Mouse (Mus musculus): ENCODE data around the gene Sdccag8. TPM values are rescaled to one million over a fixed set of nuclear protein-coding genes. Genes with fewer than 3 reads are reported as not detected.

Sdccag8 gene
- polyA plus RNA-seq, 1 experiment from 2014 or later = 8.6 TPM

GRCm38 (mm10) chr1:176991473-176991872 is 177.0 kb downstream of the Sdccag8 start:
- WGBS = 76% methylated on average over 4 of the region's 4 CpGs
- Histone ChIP-seq H3K27me3 (no peaks in the 10 kb centered on the region), H3K27ac (no peak overlapping the region), H3K4me3 (no peak overlapping the region), H3K9me3 (replicated peaks) (no peaks in the 10 kb centered on the region), H3K36me3 (no peaks in the 10 kb centered on the region), H3K4me2 (no peak overlapping the region), H3K4me1 (replicated peaks) (peaks cover 28% of the 10 kb centered on the region), H3K9ac (no peak overlapping the region)
- no peak for ATAC-seq (replicated peaks; ENCODE audit: insufficient number of reproducible peaks, insufficient read depth, low FRiP score, low read depth)

GRCm38 (mm10) chr1:176992517-176992916 is 178.1 kb downstream of the Sdccag8 start:
- no peak overlapping the region for H3K4me2 ChIP-seq
- H3K36me3 ChIP-seq = no peaks in the 10 kb centered on the region
- H3K4me3 ChIP-seq = no peak overlapping the region
- no peak overlapping the region for H3K27ac ChIP-seq
- H3K9me3 ChIP-seq (replicated peaks) = no peaks in the 10 kb centered on the region
- no peaks in the 10 kb centered on the region for H3K27me3 ChIP-seq
- ATAC-seq (replicated peaks; ENCODE audit: insufficient number of reproducible peaks, insufficient read depth, low FRiP score, low read depth) = no peak
- 84% methylated on average over 8 of the region's 8 CpGs for WGBS
- peaks cover 22% of the 10 kb centered on the region for H3K4me1 ChIP-seq (replicated peaks)
- H3K9ac ChIP-seq = no peak overlapping the region

GRCm38 (mm10) chr1:176993141-176994010 is 178.9 kb downstream of the Sdccag8 start:
- H3K27ac ChIP-seq = no peak overlapping the region

GRCm38 (mm10) chr1:176994087-176994486 is 179.6 kb downstream of the Sdccag8 start:
- WGBS = 45% methylated on average over 7 of the region's 7 CpGs
- ATAC-seq (replicated peaks; ENCODE audit: insufficient number of reproducible peaks, insufficient read depth, low FRiP score, low read depth) = no peak
- Histone ChIP-seq H3K27ac (no peak overlapping the region), H3K4me3 (no peak overlapping the region), H3K9me3 (replicated peaks) (no peaks in the 10 kb centered on the region), H3K36me3 (no peaks in the 10 kb centered on the region), H3K4me1 (replicated peaks) (peaks cover 21% of the 10 kb centered on the region), H3K9ac (no peak overlapping the region), H3K4me2 (no peak overlapping the region), H3K27me3 (no peaks in the 10 kb centered on the region)

More at GRCm38 (mm10) chr1:176993141-176994010, 178.9 kb downstream of the Sdccag8 start:
- WGBS = 63% methylated on average over 18 of the region's 18 CpGs
- no peaks in the 10 kb centered on the region for H3K27me3 ChIP-seq
- no peak overlapping the region for H3K4me3 ChIP-seq
- H3K9me3 ChIP-seq (replicated peaks) = no peaks in the 10 kb centered on the region
- H3K36me3 ChIP-seq = no peaks in the 10 kb centered on the region
- no peak for ATAC-seq (replicated peaks; ENCODE audit: insufficient number of reproducible peaks, insufficient read depth, low FRiP score, low read depth)
- no peak overlapping the region for H3K9ac ChIP-seq
- no peak overlapping the region for H3K4me2 ChIP-seq
- H3K4me1 ChIP-seq (replicated peaks) = peaks cover 21% of the 10 kb centered on the region

- ATAC-seq (replicated peaks; ENCODE audit: insufficient number of reproducible peaks, insufficient read depth, low FRiP score, low read depth) = no peak
- H3K27me3 ChIP-seq = no peaks in the 10 kb centered on the region
- WGBS = 73% methylated on average over 11 of the region's 11 CpGs
- no peak overlapping the region for H3K9ac ChIP-seq
- no peaks in the 10 kb centered on the region for H3K36me3 ChIP-seq
- peaks cover 21% of the 10 kb centered on the region for H3K4me1 ChIP-seq (replicated peaks)
- H3K9me3 ChIP-seq (replicated peaks) = no peaks in the 10 kb centered on the region
- H3K4me3 ChIP-seq = no peak overlapping the region
- H3K27ac ChIP-seq = no peak overlapping the region
- H3K4me2 ChIP-seq = no peak overlapping the region
Observed at GRCm38 (mm10) chr1:176994707-176995418, 180.4 kb downstream of the Sdccag8 start.

GRCm38 (mm10) chr1:176995419-176995775 is 180.9 kb downstream of the Sdccag8 start:
- Histone ChIP-seq H3K4me2 (no peak overlapping the region), H3K36me3 (no peaks in the 10 kb centered on the region), H3K27me3 (no peaks in the 10 kb centered on the region), H3K4me1 (replicated peaks) (peaks cover 21% of the 10 kb centered on the region), H3K4me3 (no peak overlapping the region), H3K9me3 (replicated peaks) (no peaks in the 10 kb centered on the region), H3K27ac (no peak overlapping the region), H3K9ac (no peak overlapping the region)
- no peak for ATAC-seq (replicated peaks; ENCODE audit: insufficient number of reproducible peaks, insufficient read depth, low FRiP score, low read depth)
- WGBS = 87% methylated on average over 4 of the region's 4 CpGs

- no peak for ATAC-seq (replicated peaks; ENCODE audit: insufficient number of reproducible peaks, insufficient read depth, low FRiP score, low read depth)
- Histone ChIP-seq H3K4me1 (replicated peaks) (peaks cover 21% of the 10 kb centered on the region), H3K4me2 (no peak overlapping the region), H3K36me3 (no peaks in the 10 kb centered on the region), H3K27ac (no peak overlapping the region), H3K9me3 (replicated peaks) (no peaks in the 10 kb centered on the region), H3K27me3 (no peaks in the 10 kb centered on the region), H3K4me3 (no peak overlapping the region), H3K9ac (no peak overlapping the region)
- 92% methylated on average over 3 of the region's 3 CpGs for WGBS
Observed at GRCm38 (mm10) chr1:176996166-176996565, 181.7 kb downstream of the Sdccag8 start.

GRCm38 (mm10) chr1:176996630-176997201 is 182.3 kb downstream of the Sdccag8 start:
- Histone ChIP-seq H3K36me3 (no peaks in the 10 kb centered on the region), H3K4me3 (peak overlapping the region; percentile 6; the same call in 1 of the 2 replicates), H3K9me3 (replicated peaks) (no peaks in the 10 kb centered on the region), H3K27ac (no peak overlapping the region), H3K4me2 (peak overlapping the region; percentile 51), H3K9ac (no peak overlapping the region; the same call in 1 of the 2 replicates), H3K4me1 (replicated peaks) (peaks cover 21% of the 10 kb centered on the region), H3K27me3 (no peaks in the 10 kb centered on the region)
- no peak for ATAC-seq (replicated peaks; ENCODE audit: insufficient number of reproducible peaks, insufficient read depth, low FRiP score, low read depth)
- WGBS = 37% methylated on average over 16 of the region's 16 CpGs

GRCm38 (mm10) chr1:176997254-176997653 is 182.8 kb downstream of the Sdccag8 start:
- 65% methylated on average over 6 of the region's 6 CpGs for WGBS
- no peak overlapping the region for H3K27ac ChIP-seq
- no peak overlapping the region; the same call in 1 of the 2 replicates for H3K9ac ChIP-seq
- no peaks in the 10 kb centered on the region for H3K27me3 ChIP-seq
- H3K9me3 ChIP-seq (replicated peaks) = no peaks in the 10 kb centered on the region
- no peaks in the 10 kb centered on the region for H3K36me3 ChIP-seq
- H3K4me2 ChIP-seq = peak overlapping the region; percentile 51
- H3K4me3 ChIP-seq = no peak overlapping the region
- H3K4me1 ChIP-seq (replicated peaks) = peaks cover 21% of the 10 kb centered on the region
- ATAC-seq (replicated peaks; ENCODE audit: insufficient number of reproducible peaks, insufficient read depth, low FRiP score, low read depth) = no peak

GRCm38 (mm10) chr1:176997711-176998689 is 183.5 kb downstream of the Sdccag8 start:
- Histone ChIP-seq H3K27me3 (no peaks in the 10 kb centered on the region), H3K4me2 (peak overlapping the region; percentile 51), H3K9me3 (replicated peaks) (no peaks in the 10 kb centered on the region), H3K4me1 (replicated peaks) (peaks cover 21% of the 10 kb centered on the region), H3K9ac (no peak overlapping the region), H3K27ac (no peak overlapping the region), H3K4me3 (0 out of 2 replicates have a peak overlapping the region, but pooled peaks have one; percentile 6), H3K36me3 (no peaks in the 10 kb centered on the region)
- WGBS = 57% methylated on average over 33 of the region's 33 CpGs
- no peak for ATAC-seq (replicated peaks; ENCODE audit: insufficient number of reproducible peaks, insufficient read depth, low FRiP score, low read depth)

All from heart, embryonic 15.5 days (tissue).